Mouse (Mus musculus): ENCODE data around the gene Sorbs2. TPM values are rescaled to one million over a fixed set of nuclear protein-coding genes. Genes with fewer than 3 reads are reported as not detected.

Gene Sorbs2
- total RNA-seq (2018; cell fraction: chromatin; rRNA removed), result 1 to 10 TPM in 1 of 26 experiments, under 1 TPM in 5, not detected in 20; 0.13 to 1.5 (median 0.26) TPM
- total RNA-seq (2018; cell fraction: cytosol; rRNA removed), result under 1 TPM in 4 of 26 experiments, not detected in 22; 0.03 to 0.35 (median 0.14) TPM
- under 1 TPM in 2 of 26 experiments, not detected in 24; 0.17 to 0.53 TPM for total RNA-seq (2018; cell fraction: nucleus; rRNA removed)
- polyA plus RNA-seq (2018), result not detected in 3 replicates

DNA sequence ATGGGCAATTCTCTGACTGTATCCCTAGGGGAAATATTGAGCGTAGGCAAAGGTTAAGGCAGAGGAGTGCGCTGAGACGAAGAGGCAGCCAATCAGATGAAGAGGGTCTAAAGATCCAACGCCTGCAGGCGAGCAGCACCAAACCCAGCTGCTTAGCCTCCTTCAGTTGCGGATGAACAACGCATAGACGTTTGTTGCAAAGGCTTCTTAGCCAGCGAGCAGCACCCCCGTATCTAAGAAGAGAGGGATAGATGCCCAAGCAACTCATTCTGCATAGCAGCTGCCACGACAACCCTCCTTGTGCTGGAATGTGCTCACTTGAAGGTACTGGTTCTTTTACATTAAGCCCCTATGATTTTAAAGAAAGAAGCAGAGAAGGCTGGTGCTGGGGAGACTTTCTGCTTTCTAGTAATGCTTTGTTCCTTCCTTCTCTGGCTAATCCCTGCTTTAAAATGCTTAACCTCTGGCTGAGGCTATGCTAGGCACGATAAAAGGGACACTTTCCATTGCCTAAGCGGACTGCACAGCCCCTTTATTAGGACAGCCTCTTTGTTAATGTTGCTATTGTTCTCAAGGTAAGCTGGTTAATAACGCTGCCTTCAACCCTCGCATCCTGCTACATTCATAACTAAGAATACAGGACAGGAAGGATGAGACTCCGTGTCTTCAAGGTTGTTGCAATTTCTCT is at the start of gene Sorbs2:
Gene Sorbs2, plus strand, starts transcription at position 155 of the 688 bp plus-strand sequence.
- WGBS (ENCODE audit: missing documents), result 57% methylated on average over 16 of the region's 16 CpGs
- H3K79me2 ChIP-seq (ENCODE audit: inconsistent target), result no peaks in the 10 kb centered on the region
- H3K36me3 ChIP-seq (ENCODE audit: inconsistent target), result no peaks in the 10 kb centered on the region
- no peak within 1 kb of the TSS for H3K27ac ChIP-seq
- H3K4me3 ChIP-seq (ENCODE audit: inconsistent target), result no peak within 1 kb of the TSS

GRCm38 (mm10) chr8:45457874-45458273 is 49.7 kb upstream of the Sorbs2 start:
- no peaks in the 10 kb centered on the region for H3K79me2 ChIP-seq (ENCODE audit: inconsistent target)
- H3K27ac ChIP-seq, result no peak overlapping the region
- H3K4me3 ChIP-seq (ENCODE audit: inconsistent target), result no peak overlapping the region
- no peaks in the 10 kb centered on the region for H3K36me3 ChIP-seq (ENCODE audit: inconsistent target)

- no peaks in the 10 kb centered on the region for H3K36me3 ChIP-seq (ENCODE audit: inconsistent target)
- WGBS (ENCODE audit: missing documents), result 84% methylated on average over 2 of the region's 2 CpGs
- no peak overlapping the region for H3K27ac ChIP-seq
- no peak overlapping the region for H3K4me3 ChIP-seq (ENCODE audit: inconsistent target)
- no peaks in the 10 kb centered on the region for H3K79me2 ChIP-seq (ENCODE audit: inconsistent target)
These were observed 38.6 kb upstream of the Sorbs2 start for GRCm38 (mm10) chr8:45469006-45469405.

GRCm38 (mm10) chr8:45469507-45470178 is 37.9 kb upstream of the Sorbs2 start:
- Histone ChIP-seq H3K27ac (no peak overlapping the region), H3K36me3 (ENCODE audit: inconsistent target) (no peaks in the 10 kb centered on the region), H3K79me2 (ENCODE audit: inconsistent target) (no peaks in the 10 kb centered on the region), H3K4me3 (ENCODE audit: inconsistent target) (no peak overlapping the region)
- WGBS (ENCODE audit: missing documents), result 61% methylated on average over 8 of the region's 8 CpGs

- Histone ChIP-seq H3K27ac (no peak overlapping the region), H3K36me3 (ENCODE audit: inconsistent target) (no peaks in the 10 kb centered on the region), H3K79me2 (ENCODE audit: inconsistent target) (no peaks in the 10 kb centered on the region), H3K4me3 (ENCODE audit: inconsistent target) (no peak overlapping the region)
- 78% methylated on average over 4 of the region's 4 CpGs for WGBS (ENCODE audit: missing documents)
These were observed 26.7 kb upstream of the Sorbs2 start for GRCm38 (mm10) chr8:45480886-45481285.

GRCm38 (mm10) chr8:45486281-45486680 is 21.3 kb upstream of the Sorbs2 start:
- H3K4me3 ChIP-seq (ENCODE audit: inconsistent target), result no peak overlapping the region
- no peaks in the 10 kb centered on the region for H3K36me3 ChIP-seq (ENCODE audit: inconsistent target)
- no peaks in the 10 kb centered on the region for H3K79me2 ChIP-seq (ENCODE audit: inconsistent target)
- WGBS (ENCODE audit: missing documents), result 93% methylated on average over 3 of the region's 3 CpGs
- H3K27ac ChIP-seq, result no peak overlapping the region

GRCm38 (mm10) chr8:45503971-45504370 is 3.6 kb upstream of the Sorbs2 start:
- WGBS (ENCODE audit: missing documents), result 92% methylated on average over 7 of the region's 7 CpGs

DNA sequence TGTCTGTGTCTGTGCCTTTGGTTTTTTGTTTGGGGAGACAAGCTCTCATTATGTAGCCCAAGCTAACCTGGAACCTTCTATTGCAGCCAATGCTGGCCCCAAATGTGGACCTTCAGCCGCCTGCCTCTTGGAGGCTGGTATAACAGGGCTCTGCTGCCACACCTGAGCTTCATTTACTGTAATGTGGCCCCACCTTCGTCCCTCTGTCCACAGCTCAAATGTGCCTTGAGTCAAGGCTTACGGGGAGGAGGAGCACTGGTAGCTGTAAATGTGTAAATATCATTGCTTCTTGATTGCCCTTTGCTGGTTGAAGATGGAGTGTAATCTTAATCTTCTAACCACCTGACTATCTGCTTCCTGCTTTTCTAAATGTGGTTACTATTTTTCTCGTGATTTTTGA is 1.2 kb upstream of the Sorbs2 start:
- Histone ChIP-seq H3K79me2 (ENCODE audit: inconsistent target) (no peaks in the 10 kb centered on the region), H3K4me3 (ENCODE audit: inconsistent target) (no peak overlapping the region), H3K27ac (no peak overlapping the region), H3K36me3 (ENCODE audit: inconsistent target) (no peaks in the 10 kb centered on the region)
- 57% methylated on average over 4 of the region's 4 CpGs for WGBS (ENCODE audit: missing documents)

More at GRCm38 (mm10) chr8:45503971-45504370, 3.6 kb upstream of the Sorbs2 start:
- H3K27ac ChIP-seq, result no peak overlapping the region
- H3K79me2 ChIP-seq (ENCODE audit: inconsistent target), result no peaks in the 10 kb centered on the region
- no peaks in the 10 kb centered on the region for H3K36me3 ChIP-seq (ENCODE audit: inconsistent target)
- no peak overlapping the region for H3K4me3 ChIP-seq (ENCODE audit: inconsistent target)

GRCm38 (mm10) chr8:45507277-45507633 is 333 bp upstream of the Sorbs2 start:
- Histone ChIP-seq H3K36me3 (ENCODE audit: inconsistent target) (no peaks in the 10 kb centered on the region), H3K27ac (no peak overlapping the region), H3K4me3 (ENCODE audit: inconsistent target) (no peak overlapping the region), H3K79me2 (ENCODE audit: inconsistent target) (no peaks in the 10 kb centered on the region)
- WGBS (ENCODE audit: missing documents), result 81% methylated on average over 8 of the region's 8 CpGs

DNA sequence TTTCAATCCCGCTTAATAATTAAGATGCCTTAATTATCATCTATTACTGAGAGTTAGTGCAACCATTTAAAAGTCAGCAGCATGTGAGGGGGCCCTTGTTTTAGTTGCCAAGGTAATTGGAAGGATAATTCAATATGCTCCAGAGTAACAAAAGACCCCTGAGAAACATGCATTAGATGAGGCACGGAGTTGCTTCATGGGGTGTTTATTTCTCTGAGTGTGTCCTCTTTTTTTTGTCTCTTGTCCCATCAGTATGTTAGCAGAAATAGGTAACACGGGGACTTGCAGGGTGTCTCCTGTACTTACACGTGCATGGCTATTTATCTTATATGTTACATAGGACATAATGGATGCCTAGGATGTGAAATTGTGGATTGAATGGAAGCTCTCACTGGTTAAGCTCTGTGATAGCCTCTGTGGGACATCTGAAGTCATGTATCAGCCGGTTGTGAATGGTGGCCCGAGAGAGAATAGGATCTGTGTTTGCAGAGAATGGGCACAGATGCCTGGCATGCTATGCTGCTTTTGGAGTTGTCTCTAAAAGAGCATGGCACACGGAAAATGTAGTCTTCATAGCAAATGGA is 1.0 kb downstream of the Sorbs2 start:
- H3K79me2 ChIP-seq (ENCODE audit: inconsistent target), result no peaks in the 10 kb centered on the region
- H3K36me3 ChIP-seq (ENCODE audit: inconsistent target), result no peaks in the 10 kb centered on the region
- no peak overlapping the region for H3K4me3 ChIP-seq (ENCODE audit: inconsistent target)
- no peak overlapping the region for H3K27ac ChIP-seq
- 89% methylated on average over 7 of the region's 7 CpGs for WGBS (ENCODE audit: missing documents)

GRCm38 (mm10) chr8:45512369-45512768 is 4.8 kb downstream of the Sorbs2 start:
- no peaks in the 10 kb centered on the region for H3K36me3 ChIP-seq (ENCODE audit: inconsistent target)
- no peak overlapping the region for H3K4me3 ChIP-seq (ENCODE audit: inconsistent target)
- no peak overlapping the region for H3K27ac ChIP-seq
- no peaks in the 10 kb centered on the region for H3K79me2 ChIP-seq (ENCODE audit: inconsistent target)

DNA sequence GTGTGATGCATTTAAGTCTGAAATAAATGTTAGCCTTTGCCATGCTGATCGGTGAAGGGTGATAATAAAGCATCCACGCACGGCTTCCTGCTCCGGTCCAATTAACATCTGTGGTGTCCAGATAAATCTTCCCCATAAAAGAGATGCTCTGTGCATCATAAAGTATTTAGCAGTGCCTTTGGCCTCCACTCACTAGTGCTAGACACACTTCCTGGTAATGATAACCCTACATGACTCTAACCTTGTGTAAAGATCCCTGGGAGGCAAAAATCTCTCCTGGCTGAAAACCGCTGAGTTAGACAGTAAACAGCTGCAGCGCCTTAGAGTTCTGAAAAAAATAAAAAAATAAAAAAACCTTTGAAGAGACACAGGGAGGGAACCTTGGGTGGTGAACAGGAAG is 14.0 kb downstream of the Sorbs2 start:
- H3K36me3 ChIP-seq (ENCODE audit: inconsistent target), result no peaks in the 10 kb centered on the region
- no peak overlapping the region for H3K27ac ChIP-seq
- no peaks in the 10 kb centered on the region for H3K79me2 ChIP-seq (ENCODE audit: inconsistent target)
- no peak overlapping the region for H3K4me3 ChIP-seq (ENCODE audit: inconsistent target)
- 90% methylated on average over 6 of the region's 6 CpGs for WGBS (ENCODE audit: missing documents)

DNA sequence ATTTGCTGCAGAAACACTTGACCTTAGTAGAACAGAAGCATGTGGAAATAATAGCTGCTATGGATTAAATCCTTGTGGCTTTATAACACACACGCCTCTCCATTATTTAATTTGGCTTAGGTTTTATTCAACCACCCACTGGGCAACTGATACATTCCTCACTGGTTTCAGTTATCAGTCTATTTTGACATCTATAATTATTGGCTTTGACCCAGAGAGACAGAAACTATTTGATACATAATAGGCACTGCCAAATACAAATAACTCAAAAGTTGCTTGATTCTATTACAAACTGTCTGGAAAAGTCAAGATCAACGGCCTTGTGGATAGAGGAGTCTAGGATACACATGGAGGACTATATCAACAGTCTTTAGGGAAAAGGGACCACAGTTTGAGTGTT is 20.1 kb downstream of the Sorbs2 start:
- no peaks in the 10 kb centered on the region for H3K79me2 ChIP-seq (ENCODE audit: inconsistent target)
- WGBS (ENCODE audit: missing documents), result 89% methylated on average over 2 of the region's 2 CpGs
- no peaks in the 10 kb centered on the region for H3K36me3 ChIP-seq (ENCODE audit: inconsistent target)
- no peak overlapping the region for H3K27ac ChIP-seq
- H3K4me3 ChIP-seq (ENCODE audit: inconsistent target), result no peak overlapping the region

- Histone ChIP-seq H3K4me3 (ENCODE audit: inconsistent target) (no peak overlapping the region), H3K36me3 (ENCODE audit: inconsistent target) (no peaks in the 10 kb centered on the region), H3K79me2 (ENCODE audit: inconsistent target) (no peaks in the 10 kb centered on the region), H3K27ac (no peak overlapping the region)
- WGBS (ENCODE audit: missing documents), result 66% methylated on average over 2 of the region's 2 CpGs
These were observed 21.3 kb downstream of the Sorbs2 start for GRCm38 (mm10) chr8:45528890-45529289.

DNA sequence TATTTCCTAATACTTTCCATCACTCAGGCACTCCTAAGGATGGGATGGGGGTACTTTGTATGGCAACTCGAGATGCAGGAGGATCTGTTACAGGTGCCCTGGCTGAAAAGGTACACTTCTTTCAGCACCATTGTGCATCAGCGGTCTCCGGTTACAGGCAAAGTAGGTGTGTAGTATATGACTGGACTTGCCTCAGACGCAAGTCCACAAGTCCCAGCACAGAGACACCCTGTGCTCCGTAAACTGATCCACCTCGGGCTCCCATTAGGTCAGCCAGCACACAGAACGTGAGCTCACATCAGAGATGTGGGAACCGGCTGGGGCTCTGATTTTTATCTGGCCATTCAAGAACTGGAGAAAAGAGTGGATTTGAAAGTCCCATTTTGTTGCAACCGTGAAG is 29.0 kb downstream of the Sorbs2 start:
- Histone ChIP-seq H3K79me2 (ENCODE audit: inconsistent target) (no peaks in the 10 kb centered on the region), H3K36me3 (ENCODE audit: inconsistent target) (no peaks in the 10 kb centered on the region), H3K27ac (no peak overlapping the region), H3K4me3 (ENCODE audit: inconsistent target) (no peak overlapping the region)
- 90% methylated on average over 9 of the region's 9 CpGs for WGBS (ENCODE audit: missing documents)

Measured in macrophage (primary cell).